Mouse (Mus musculus) ES-E14 (cell line): Measurements from ENCODE around the gene Zfp37.

Experiments
- CHD2 ChIP-seq: IDR thresholded peaks from 2 replicates; pipeline ENCODE4 v1.6.1; 2014; ENCODE audit warnings: mild to moderate bottlenecking, low read depth, low read length, inconsistent platforms
- HCFC1 ChIP-seq: IDR thresholded peaks from 2 replicates; pipeline ENCODE4 v1.6.1; 2012; ENCODE audit warnings: low read length, inconsistent platforms, borderline replicate concordance; ENCODE audit not compliant: insufficient read depth
- MAFK ChIP-seq: IDR thresholded peaks from 2 replicates; pipeline ENCODE4 v1.6.1; 2014; ENCODE audit warnings: mild to moderate bottlenecking, low read depth, low read length, inconsistent platforms; ENCODE audit not compliant: insufficient read depth
- ZC3H11A ChIP-seq: IDR thresholded peaks from 2 replicates; pipeline ENCODE4 v1.6.1; 2012; ENCODE audit warnings: low read depth, mild to moderate bottlenecking, inconsistent platforms, low read length, borderline replicate concordance

- TF ChIP-seq MAFK (no peak), ZC3H11A (no peak), CHD2 (no peak), HCFC1 (no peak)
Measured at GRCm38 (mm10) chr4:62177282-62177681, 53.6 kb downstream of the Zfp37 start.
